Mouse (Mus musculus): ENCODE results near the gene Nav1.

The Nav1 gene

GRCm38 (mm10) chr1:135542841-135543810 is 64.0 kb downstream of the Nav1 start:
- no peak for DNase-seq

- DNase-seq, result no peak
These were observed 65.0 kb downstream of the Nav1 start for GRCm38 (mm10) chr1:135542080-135542479.

GRCm38 (mm10) chr1:135540270-135540669 is 66.8 kb downstream of the Nav1 start:
- DNase-seq, result peak; percentile 87

- no peak for DNase-seq
These were observed 68.4 kb downstream of the Nav1 start for GRCm38 (mm10) chr1:135538441-135539265.

- DNase-seq, result no peak
These were observed 70.3 kb downstream of the Nav1 start for GRCm38 (mm10) chr1:135536822-135537221.

- no peak for DNase-seq
These were observed 70.8 kb downstream of the Nav1 start for GRCm38 (mm10) chr1:135536326-135536725.

GRCm38 (mm10) chr1:135535256-135535655 is 71.8 kb downstream of the Nav1 start:
- no peak for DNase-seq

- no peak for DNase-seq
These were observed 72.3 kb downstream of the Nav1 start for GRCm38 (mm10) chr1:135534782-135535181.

GRCm38 (mm10) chr1:135534070-135534469 is 73.0 kb downstream of the Nav1 start:
- no peak for DNase-seq

- DNase-seq, result no peak
These were observed 74.7 kb downstream of the Nav1 start for GRCm38 (mm10) chr1:135532383-135532782.

- no peak for DNase-seq
These were observed 75.1 kb downstream of the Nav1 start for GRCm38 (mm10) chr1:135531981-135532380.

GRCm38 (mm10) chr1:135531081-135531480 is 76.0 kb downstream of the Nav1 start:
- DNase-seq, result no peak

- DNase-seq, result no peak
These were observed 82.6 kb downstream of the Nav1 start for GRCm38 (mm10) chr1:135524518-135524860.

- DNase-seq, result no peak
These were observed 83.1 kb downstream of the Nav1 start for GRCm38 (mm10) chr1:135523780-135524517.

GRCm38 (mm10) chr1:135523344-135523743 is 83.8 kb downstream of the Nav1 start:
- no peak for DNase-seq

- no peak for DNase-seq
These were observed 86.4 kb downstream of the Nav1 start for GRCm38 (mm10) chr1:135520550-135521168.

GRCm38 (mm10) chr1:135518661-135519060 is 88.4 kb downstream of the Nav1 start:
- no peak for DNase-seq

GRCm38 (mm10) chr1:135517469-135517868 is 89.6 kb downstream of the Nav1 start:
- DNase-seq, result no peak

GRCm38 (mm10) chr1:135516511-135517305 is 90.4 kb downstream of the Nav1 start:
- no peak for DNase-seq

GRCm38 (mm10) chr1:135515633-135516238 is 91.4 kb downstream of the Nav1 start:
- no peak for DNase-seq

GRCm38 (mm10) chr1:135514913-135515632 is 92.0 kb downstream of the Nav1 start:
- DNase-seq, result no peak
